Mouse (Mus musculus): ENCODE measurements around the gene Gm47995. TPM values are rescaled to one million over a fixed set of nuclear protein-coding genes. Genes with fewer than 3 reads are reported as not detected.
"Not testable (repeated sequence)": the region's sequence is repeated elsewhere in the genome, so short reads cannot be mapped to it uniquely, and the experiment has no call there.

Gm47995 gene
- not detected in 2 replicates for polyA plus RNA-seq (2016; fragmentation: Nextera tagmentation; extraction: Ambion mirVana)

DNA sequence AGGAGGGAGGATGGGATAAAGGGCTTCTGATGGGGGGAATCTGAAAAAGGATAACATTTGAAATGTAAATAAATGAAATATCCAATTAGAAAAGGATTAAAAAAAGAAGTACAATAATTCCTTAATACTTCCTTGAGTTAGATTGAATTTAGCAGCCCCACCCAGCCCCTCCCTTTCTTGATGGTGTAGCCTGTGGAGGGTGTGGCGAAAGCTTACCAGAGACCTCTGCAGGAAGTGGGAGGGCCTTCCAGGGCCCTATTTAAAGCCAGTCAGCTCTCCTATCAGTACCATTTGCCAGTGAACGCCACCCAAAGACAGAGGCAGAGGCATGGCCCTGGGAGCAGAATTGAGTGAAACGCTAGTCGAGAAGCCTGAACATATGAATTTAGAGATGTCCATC lies at the start of gene Gm47995:
Gene Gm47995, plus strand, starts transcription at position 329 of the 400 bp plus-strand sequence.
- not testable (repeated sequence) for H3K27me3 ChIP-seq; ATAC-seq (ENCODE audit: insufficient number of reproducible peaks, insufficient read depth, low FRiP score, low TSS enrichment); H3K4me1 ChIP-seq; H3K36me3 ChIP-seq; H3K4me3 ChIP-seq; H3K9ac ChIP-seq; H3K27ac ChIP-seq; H3K4me2 ChIP-seq (replicated peaks); H3K9me3 ChIP-seq
- 90% methylated on average over 3 of the region's 4 CpGs for WGBS

GRCm38 (mm10) chr1:151150211-151150610 lies 48.0 kb upstream of the Gm47995 start:
- H3K27ac ChIP-seq: no peak overlapping the region
- H3K4me2 ChIP-seq (replicated peaks): no peak overlapping the region
- no peak for ATAC-seq (ENCODE audit: insufficient number of reproducible peaks, insufficient read depth, low FRiP score, low TSS enrichment)
- H3K4me3 ChIP-seq: no peak overlapping the region
- H3K27me3 ChIP-seq: no peaks in the 10 kb centered on the region
- no peak overlapping the region for H3K9ac ChIP-seq
- H3K9me3 ChIP-seq: no peaks in the 10 kb centered on the region
- no peaks in the 10 kb centered on the region for H3K4me1 ChIP-seq
- WGBS: 88% methylated on average over 7 of the region's 7 CpGs
- H3K36me3 ChIP-seq: no peaks in the 10 kb centered on the region

GRCm38 (mm10) chr1:151151089-151151488 lies 47.2 kb upstream of the Gm47995 start:
- H3K27me3 ChIP-seq: no peaks in the 10 kb centered on the region
- H3K4me3 ChIP-seq: no peak overlapping the region
- H3K4me1 ChIP-seq: no peaks in the 10 kb centered on the region
- H3K9me3 ChIP-seq: no peaks in the 10 kb centered on the region
- ATAC-seq (ENCODE audit: insufficient number of reproducible peaks, insufficient read depth, low FRiP score, low TSS enrichment): no peak
- H3K4me2 ChIP-seq (replicated peaks): no peak overlapping the region
- no peaks in the 10 kb centered on the region for H3K36me3 ChIP-seq
- no peak overlapping the region for H3K9ac ChIP-seq
- WGBS: 72% methylated on average over 2 of the region's 2 CpGs
- H3K27ac ChIP-seq: no peak overlapping the region

DNA sequence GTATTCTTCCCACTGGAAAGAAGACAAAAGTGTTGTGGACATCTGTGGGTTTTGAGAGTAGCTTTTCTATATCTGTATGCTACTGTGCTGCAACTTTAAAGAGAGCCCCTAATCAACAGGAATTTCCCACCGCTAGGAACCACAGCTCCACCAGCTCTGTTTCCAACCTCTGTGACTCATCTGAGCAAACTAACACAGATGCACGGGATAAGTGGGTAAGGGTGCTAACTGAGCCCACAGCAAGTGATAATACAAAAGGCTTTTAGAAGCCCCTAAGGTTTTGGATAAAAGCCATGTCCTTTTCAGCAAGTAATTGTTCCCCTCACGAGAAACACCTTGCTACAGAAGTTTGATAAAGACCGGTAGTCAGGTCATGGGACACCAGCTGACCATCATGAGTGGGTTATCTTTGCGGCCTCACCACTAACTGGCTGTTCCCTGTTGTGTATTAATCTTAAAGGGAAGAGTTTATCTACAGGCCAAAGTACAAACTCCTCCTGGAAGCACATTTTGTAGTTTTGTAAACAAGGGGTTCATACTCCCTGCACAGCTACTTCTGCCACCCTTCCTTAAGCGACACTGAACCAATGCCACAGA lies 45.1 kb upstream of the Gm47995 start:
- 87% methylated on average over 6 of the region's 6 CpGs for WGBS
- Histone ChIP-seq H3K27ac (no peak overlapping the region), H3K4me1 (no peaks in the 10 kb centered on the region), H3K4me3 (no peak overlapping the region), H3K9ac (no peak overlapping the region), H3K4me2 (replicated peaks) (no peak overlapping the region), H3K9me3 (no peaks in the 10 kb centered on the region), H3K36me3 (no peaks in the 10 kb centered on the region), H3K27me3 (no peaks in the 10 kb centered on the region)
- ATAC-seq (ENCODE audit: insufficient number of reproducible peaks, insufficient read depth, low FRiP score, low TSS enrichment): no peak

DNA sequence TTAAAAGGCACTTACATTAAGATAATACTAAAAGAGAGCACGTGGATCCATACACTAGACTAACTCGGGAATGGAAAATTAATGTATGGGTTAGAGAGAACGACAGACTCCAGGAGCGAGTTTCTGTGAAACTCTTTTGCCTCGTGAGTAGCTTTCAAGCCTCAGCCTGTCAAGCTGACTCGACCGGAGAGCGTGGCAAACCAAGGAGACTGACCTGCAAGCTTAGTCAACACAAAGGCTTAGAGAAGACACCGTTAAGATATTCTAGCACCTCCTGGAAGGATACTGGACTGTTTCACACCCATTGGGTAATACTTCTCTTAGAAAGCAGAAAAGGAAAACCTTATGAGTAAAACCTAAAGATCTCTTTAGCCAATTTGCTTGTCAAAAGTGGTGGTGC lies 44.1 kb upstream of the Gm47995 start:
- H3K4me3 ChIP-seq; H3K27me3 ChIP-seq; H3K9me3 ChIP-seq; H3K4me2 ChIP-seq (replicated peaks); H3K9ac ChIP-seq; H3K36me3 ChIP-seq; H3K4me1 ChIP-seq; ATAC-seq (ENCODE audit: insufficient number of reproducible peaks, insufficient read depth, low FRiP score, low TSS enrichment); H3K27ac ChIP-seq: not testable (repeated sequence)
- 93% methylated on average over 9 of the region's 9 CpGs for WGBS

DNA sequence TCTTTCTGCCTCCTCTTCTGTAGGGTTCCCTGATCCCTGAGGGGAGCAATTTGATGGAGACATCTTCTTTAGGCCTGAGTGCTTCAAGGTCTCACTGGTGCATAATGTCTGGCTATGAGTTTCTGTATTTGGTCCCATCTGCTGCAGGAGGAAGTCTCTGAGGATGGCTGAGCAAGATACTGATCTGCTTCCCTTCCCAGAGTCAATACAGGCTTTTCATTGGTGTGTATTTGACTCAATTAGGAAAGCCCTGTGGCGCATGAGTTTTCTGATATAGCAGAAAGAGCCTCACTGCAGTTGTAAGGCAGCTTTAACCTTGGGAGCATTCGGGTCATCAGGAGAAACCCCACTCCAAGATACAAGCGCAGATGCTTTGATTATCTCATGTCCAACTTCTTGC lies 42.1 kb upstream of the Gm47995 start:
- Histone ChIP-seq H3K27me3 (no peaks in the 10 kb centered on the region), H3K9ac (no peak overlapping the region), H3K4me2 (replicated peaks) (no peak overlapping the region), H3K36me3 (no peaks in the 10 kb centered on the region), H3K4me1 (no peaks in the 10 kb centered on the region), H3K4me3 (no peak overlapping the region), H3K27ac (no peak overlapping the region), H3K9me3 (no peaks in the 10 kb centered on the region)
- no peak for ATAC-seq (ENCODE audit: insufficient number of reproducible peaks, insufficient read depth, low FRiP score, low TSS enrichment)
- 90% methylated on average over 3 of the region's 3 CpGs for WGBS

DNA sequence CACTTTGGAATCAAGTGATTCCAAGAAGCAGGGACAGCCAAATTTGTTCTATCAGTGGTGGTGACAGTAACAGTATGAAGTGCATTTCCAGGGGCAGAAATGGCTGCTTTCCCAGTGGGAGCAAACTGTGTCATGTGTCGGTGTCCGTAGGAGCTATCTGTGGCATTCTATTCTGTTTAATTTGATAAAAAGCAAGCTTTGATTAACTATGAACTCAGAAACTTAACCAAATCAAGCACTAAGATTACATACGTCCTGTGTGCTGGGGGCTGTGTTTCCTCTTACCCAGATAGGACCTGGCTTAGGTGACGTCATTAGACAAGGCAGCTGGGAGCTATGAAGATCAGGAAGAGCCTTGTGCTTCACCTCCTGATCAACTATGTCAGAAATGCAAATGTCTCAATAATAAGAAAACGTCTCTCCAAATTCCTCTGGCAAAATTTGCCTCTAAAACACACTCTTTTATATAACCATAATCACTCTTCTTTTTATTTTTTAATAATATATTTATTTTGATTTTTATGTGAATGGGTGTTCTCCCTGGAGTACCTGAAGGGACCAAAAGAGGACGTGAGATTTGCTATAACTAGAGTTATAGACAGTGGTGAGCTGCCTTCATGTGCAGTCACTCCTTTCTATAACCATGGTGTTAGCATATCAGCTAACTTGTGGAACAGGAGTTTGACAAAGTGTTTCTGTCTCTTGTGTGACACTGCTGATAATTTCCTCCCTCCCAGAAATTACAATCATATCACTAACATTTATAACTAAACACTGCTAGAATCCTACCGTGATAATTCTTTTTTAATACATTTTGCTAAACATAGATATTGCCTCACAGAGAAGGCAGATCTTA lies 41.2 kb upstream of the Gm47995 start:
- Histone ChIP-seq H3K4me3 (no peak overlapping the region), H3K36me3 (no peaks in the 10 kb centered on the region), H3K9ac (no peak overlapping the region), H3K27ac (no peak overlapping the region), H3K4me2 (replicated peaks) (no peak overlapping the region), H3K4me1 (no peaks in the 10 kb centered on the region), H3K9me3 (no peaks in the 10 kb centered on the region), H3K27me3 (no peaks in the 10 kb centered on the region)
- ATAC-seq (ENCODE audit: insufficient number of reproducible peaks, insufficient read depth, low FRiP score, low TSS enrichment): no peak
- WGBS: 79% methylated on average over 7 of the region's 7 CpGs

- H3K27ac ChIP-seq: no peak overlapping the region
- no peak overlapping the region for H3K4me3 ChIP-seq
- no peak overlapping the region for H3K9ac ChIP-seq
- H3K36me3 ChIP-seq: no peaks in the 10 kb centered on the region
- ATAC-seq (ENCODE audit: insufficient number of reproducible peaks, insufficient read depth, low FRiP score, low TSS enrichment): no peak
- H3K4me2 ChIP-seq (replicated peaks): no peak overlapping the region
- no peaks in the 10 kb centered on the region for H3K9me3 ChIP-seq
- WGBS: 63% methylated on average over 9 of the region's 9 CpGs
- H3K27me3 ChIP-seq: no peaks in the 10 kb centered on the region
- no peaks in the 10 kb centered on the region for H3K4me1 ChIP-seq
These were observed 40.0 kb upstream of the Gm47995 start for GRCm38 (mm10) chr1:151157963-151158856.

DNA sequence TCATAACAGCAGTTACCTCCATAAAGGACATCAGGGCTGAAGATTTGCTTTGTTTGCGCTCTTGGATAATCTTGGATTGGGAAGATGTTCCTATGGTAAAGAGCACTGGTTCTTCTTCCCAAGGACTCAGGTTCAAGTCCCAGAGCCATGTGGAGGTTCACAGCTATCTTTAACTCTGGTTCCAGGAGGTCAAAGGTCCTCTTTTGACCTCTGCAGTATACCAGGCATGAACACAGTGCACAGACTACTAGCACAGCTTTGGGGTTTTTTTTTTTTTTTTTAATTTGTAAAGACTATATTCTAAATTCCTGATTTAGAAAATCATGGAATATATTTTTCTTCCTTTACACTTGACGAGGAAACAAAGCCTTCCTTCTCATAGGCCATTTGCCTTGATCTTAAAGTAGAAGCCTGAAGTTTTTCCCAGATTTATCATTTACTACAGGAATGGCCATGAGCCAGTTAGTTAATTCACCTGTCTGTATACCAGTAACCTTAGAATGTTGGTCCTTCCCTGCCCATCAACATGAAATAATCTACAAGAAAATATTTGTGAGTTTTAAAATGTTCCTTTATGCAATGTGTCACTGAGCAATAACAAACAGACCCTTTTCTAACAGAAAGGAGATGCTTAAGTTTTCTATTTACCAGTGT lies 39.3 kb upstream of the Gm47995 start:
- no peak overlapping the region for H3K9ac ChIP-seq
- WGBS: 97% methylated on average over 2 of the region's 2 CpGs

DNA sequence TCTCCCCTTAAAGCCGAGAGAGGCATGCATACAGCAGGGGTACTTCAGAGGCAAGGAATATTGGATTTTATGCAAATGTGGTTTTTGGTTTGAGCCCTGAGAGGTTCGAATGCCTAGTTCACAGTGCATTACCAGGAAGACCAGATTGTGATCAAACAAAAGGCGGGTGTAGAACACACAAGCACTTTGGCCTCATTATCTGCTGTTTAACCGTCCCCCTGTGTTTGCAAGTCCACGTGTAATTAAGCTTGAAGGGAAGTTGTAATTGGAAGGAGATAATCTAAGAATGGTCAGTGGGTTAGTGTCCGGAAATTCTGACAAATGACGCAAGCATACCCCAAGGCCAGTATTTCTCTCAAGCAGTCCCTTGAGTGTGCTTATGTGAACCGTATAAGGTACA lies 32.2 kb upstream of the Gm47995 start:
- WGBS: 31% methylated on average over 8 of the region's 8 CpGs
- no peaks in the 10 kb centered on the region for H3K36me3 ChIP-seq
- H3K9ac ChIP-seq: no peak overlapping the region
- H3K4me2 ChIP-seq (replicated peaks): no peak overlapping the region
- no peaks in the 10 kb centered on the region for H3K4me1 ChIP-seq
- H3K4me3 ChIP-seq: no peak overlapping the region
- H3K27me3 ChIP-seq: no peaks in the 10 kb centered on the region
- no peak overlapping the region for H3K27ac ChIP-seq
- ATAC-seq (ENCODE audit: insufficient number of reproducible peaks, insufficient read depth, low FRiP score, low TSS enrichment): no peak
- no peaks in the 10 kb centered on the region for H3K9me3 ChIP-seq

More for the DNA sequence above, 39.3 kb upstream of the Gm47995 start:
- H3K27me3 ChIP-seq: no peaks in the 10 kb centered on the region
- H3K9me3 ChIP-seq: no peaks in the 10 kb centered on the region
- H3K4me3 ChIP-seq: no peak overlapping the region
- no peaks in the 10 kb centered on the region for H3K36me3 ChIP-seq
- ATAC-seq (ENCODE audit: insufficient number of reproducible peaks, insufficient read depth, low FRiP score, low TSS enrichment): no peak
- no peaks in the 10 kb centered on the region for H3K4me1 ChIP-seq
- no peak overlapping the region for H3K4me2 ChIP-seq (replicated peaks)
- no peak overlapping the region for H3K27ac ChIP-seq

DNA sequence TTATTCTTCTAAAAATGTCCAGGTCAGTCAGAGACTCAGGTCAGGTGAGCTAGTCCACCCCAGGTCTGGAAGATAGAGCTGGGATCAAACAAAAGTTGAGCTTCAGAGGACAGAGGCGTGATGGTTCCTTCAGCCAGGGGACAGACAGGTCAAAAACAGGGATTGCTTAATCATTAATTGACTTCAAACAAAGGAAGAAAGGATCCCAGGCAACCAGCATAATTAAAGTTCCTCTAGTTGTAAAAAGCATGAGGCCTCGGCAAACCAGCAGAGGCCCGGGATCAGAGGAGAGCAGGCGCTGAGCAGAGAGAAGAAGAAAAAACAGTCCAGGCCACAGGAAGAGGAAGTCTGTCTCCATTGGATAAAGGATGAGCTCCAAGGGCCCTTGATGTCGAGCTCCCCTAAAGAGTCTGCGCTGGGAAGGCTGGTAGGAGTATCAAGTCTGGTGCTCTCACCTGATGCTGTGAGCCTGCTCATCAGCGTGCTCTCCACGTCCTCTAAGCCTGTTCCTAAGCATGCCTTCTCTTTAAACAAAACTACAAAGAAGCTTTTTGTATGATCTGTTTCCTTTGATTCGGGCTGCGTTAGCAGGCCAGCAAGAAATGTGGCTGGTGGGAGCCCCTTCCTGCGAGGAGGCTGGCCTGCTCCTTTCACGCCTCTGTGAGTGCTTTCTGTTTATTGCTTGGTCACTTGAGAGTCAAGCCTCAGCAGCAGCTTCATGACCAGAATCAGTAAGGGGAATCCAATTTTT lies 30.8 kb upstream of the Gm47995 start:
- Histone ChIP-seq H3K4me3 (no peak overlapping the region), H3K27ac (no peak overlapping the region), H3K9ac (no peak overlapping the region), H3K27me3 (no peaks in the 10 kb centered on the region), H3K4me2 (replicated peaks) (no peak overlapping the region), H3K36me3 (no peaks in the 10 kb centered on the region), H3K4me1 (no peaks in the 10 kb centered on the region), H3K9me3 (no peaks in the 10 kb centered on the region)
- ATAC-seq (ENCODE audit: insufficient number of reproducible peaks, insufficient read depth, low FRiP score, low TSS enrichment): no peak
- WGBS: 33% methylated on average over 12 of the region's 12 CpGs

Measured in embryonic facial prominence, embryonic 12.5 days (tissue).